Mouse (Mus musculus) thymus, adult 2 months (tissue): ENCODE data around the gene Arl8a. TPM values are rescaled to one million over a fixed set of nuclear protein-coding genes. Genes with fewer than 3 reads are reported as not detected.
"Not testable (repeated sequence)": the region's sequence is repeated elsewhere in the genome, so short reads cannot be mapped to it uniquely, and the experiment has no call there.

ENCODE experiments used
- DNase-seq: peaks from one replicate; pipeline ENCODE4 v3.0.0; 2021
- H3K27ac ChIP-seq: fragments of 200-500 bp; 2 replicates; pipeline ENCODE4 v1.5.1; 2012; ENCODE audit warnings: low read length, control low read depth; ENCODE audit not compliant: control insufficient read depth, insufficient read depth
- H3K27me3 ChIP-seq: fragments of 200-500 bp; 2 replicates; pipeline ENCODE4 v1.6.1; 2012; ENCODE audit warnings: mild to moderate bottlenecking, low read length, moderate library complexity, mixed read lengths; ENCODE audit not compliant: control insufficient read depth, insufficient read depth
- H3K36me3 ChIP-seq: fragments of 200-500 bp; 2 replicates; pipeline ENCODE4 v1.6.1; 2012; ENCODE audit warnings: mild to moderate bottlenecking, low read length, moderate library complexity; ENCODE audit not compliant: control insufficient read depth, insufficient read depth
- H3K4me1 ChIP-seq: fragments of 200-500 bp; replicated peaks from 2 replicates; pipeline ENCODE4 v1.6.1; 2012; ENCODE audit warnings: low read length; ENCODE audit not compliant: control insufficient read depth, insufficient read depth
- H3K4me3 ChIP-seq: fragments of 200-500 bp; 2 replicates; pipeline ENCODE4 v1.5.1; 2012; ENCODE audit warnings: mild to moderate bottlenecking, low read length, control low read depth, moderate library complexity; ENCODE audit not compliant: control insufficient read depth, insufficient read depth
- CTCF ChIP-seq: fragments of 200-500 bp; IDR thresholded peaks from 2 replicates; pipeline ENCODE4 v1.5.1; 2012; ENCODE audit warnings: mild to moderate bottlenecking, control low read depth, low read length, moderate library complexity, borderline replicate concordance; ENCODE audit not compliant: control insufficient read depth, poor library complexity, insufficient read depth; ENCODE audit errors: extremely low read depth
- POLR2A ChIP-seq: fragments of 200-500 bp; IDR thresholded peaks from 2 replicates; pipeline ENCODE4 v1.6.1; 2012; ENCODE audit warnings: mild to moderate bottlenecking, low read length, control low read depth, moderate library complexity; ENCODE audit not compliant: control insufficient read depth, poor library complexity, insufficient read depth; ENCODE audit errors: extremely low read depth
- WGBS: fragments of 180-500 bp; shearing (Covaris S2); methylation state at CpG from one replicate; pipeline ENCODE4 v1.1.7; 2018; 5-methylcytosine and 5-hydroxymethylcytosine counted together
- polyA plus RNA-seq: library from polyadenylated mRNA; depleted of rRNA; stranded (reverse); fragments of >200 nt; gene quantifications from 2 replicates; pipeline ENCODE4 v1.2.3, GENCODE M21; 2012

Arl8a gene
- polyA plus RNA-seq, 1 experiment = 59.4 TPM

GRCm38 (mm10) chr1:135183941-135184570, 37.4 kb downstream of the Arl8a start:
- Histone ChIP-seq H3K36me3 (no peaks in the 10 kb centered on the region), H3K27ac (no peak overlapping the region), H3K4me3 (no peak overlapping the region), H3K27me3 (no peaks in the 10 kb centered on the region), H3K4me1 (no peaks in the 10 kb centered on the region)
- DNase-seq = no peak
- 89% methylated on average over 11 of the region's 11 CpGs for WGBS
- TF ChIP-seq CTCF (no peak), POLR2A (no peak)

GRCm38 (mm10) chr1:135185936-135186335, 39.3 kb downstream of the Arl8a start:
- Histone ChIP-seq H3K27me3 (no peaks in the 10 kb centered on the region), H3K27ac (no peak overlapping the region), H3K36me3 (no peaks in the 10 kb centered on the region), H3K4me3 (no peak overlapping the region), H3K4me1 (no peaks in the 10 kb centered on the region)
- no peak for TF ChIP-seq POLR2A
- no peak for TF ChIP-seq CTCF
- DNase-seq = no peak
- WGBS = 86% methylated on average over 5 of the region's 5 CpGs

GRCm38 (mm10) chr1:135186427-135186826, 39.8 kb downstream of the Arl8a start:
- DNase-seq = no peak
- H3K4me1 ChIP-seq = no peaks in the 10 kb centered on the region
- H3K27me3 ChIP-seq = no peaks in the 10 kb centered on the region
- H3K36me3 ChIP-seq = no peaks in the 10 kb centered on the region
- H3K27ac ChIP-seq = no peak overlapping the region
- TF ChIP-seq POLR2A (no peak), CTCF (no peak)
- WGBS = 70% methylated on average over 8 of the region's 8 CpGs
- H3K4me3 ChIP-seq = no peak overlapping the region

- not testable (repeated sequence) for H3K4me1 ChIP-seq, H3K27me3 ChIP-seq, DNase-seq, H3K36me3 ChIP-seq, H3K4me3 ChIP-seq, H3K27ac ChIP-seq
- 85% methylated on average over 2 of the region's 2 CpGs for WGBS
These were observed 40.4 kb downstream of the Arl8a start for GRCm38 (mm10) chr1:135187016-135187415.

DNA sequence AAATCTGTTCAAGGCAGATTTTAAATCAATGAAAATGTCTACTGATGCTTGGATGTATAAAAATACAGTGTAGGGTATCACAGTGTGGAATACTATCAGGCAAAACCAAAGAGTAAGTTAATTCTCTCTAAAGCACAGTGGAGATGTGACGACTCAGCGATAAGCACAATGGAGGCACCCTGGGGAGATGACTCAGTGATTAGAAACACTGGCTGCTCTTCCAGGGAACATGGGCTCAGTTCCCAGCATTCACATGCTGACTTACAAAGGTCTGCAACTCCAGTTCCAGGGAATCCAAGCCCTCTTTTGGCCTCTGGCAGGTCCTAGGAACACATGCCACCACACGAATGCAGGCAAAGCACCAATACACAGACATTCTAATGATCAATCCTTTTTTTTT, 41.6 kb downstream of the Arl8a start:
- no peaks in the 10 kb centered on the region for H3K4me1 ChIP-seq
- TF ChIP-seq POLR2A (no peak), CTCF (no peak)
- no peaks in the 10 kb centered on the region for H3K27me3 ChIP-seq
- H3K36me3 ChIP-seq = no peaks in the 10 kb centered on the region
- H3K4me3 ChIP-seq = no peak overlapping the region
- no peak overlapping the region for H3K27ac ChIP-seq
- 78% methylated on average over 3 of the region's 3 CpGs for WGBS
- DNase-seq = no peak

DNA sequence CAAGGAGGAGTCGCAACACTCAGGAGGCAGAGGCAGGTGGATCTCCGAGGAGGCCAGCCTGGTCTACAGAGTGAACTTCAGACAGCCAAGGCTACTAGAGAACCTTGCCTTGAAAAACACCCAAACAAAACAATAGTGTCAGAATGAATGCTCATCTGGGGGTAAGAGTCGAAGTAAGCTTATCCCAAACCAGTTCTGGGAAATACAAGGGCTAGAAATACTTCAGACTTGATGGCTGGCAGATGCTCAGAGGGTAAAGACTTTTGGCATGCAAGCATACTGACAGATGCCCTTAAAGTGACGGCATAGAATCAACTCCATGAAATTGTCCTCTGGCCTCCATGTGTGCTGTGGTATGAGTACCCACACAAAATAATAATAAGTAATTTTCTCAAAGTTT, 42.6 kb downstream of the Arl8a start:
- TF ChIP-seq CTCF (no peak), POLR2A (no peak)
- Histone ChIP-seq H3K36me3 (no peaks in the 10 kb centered on the region), H3K27ac (no peak overlapping the region), H3K27me3 (no peaks in the 10 kb centered on the region), H3K4me1 (no peaks in the 10 kb centered on the region), H3K4me3 (no peak overlapping the region)
- 93% methylated on average over 4 of the region's 4 CpGs for WGBS
- no peak for DNase-seq

GRCm38 (mm10) chr1:135194335-135194734, 47.7 kb downstream of the Arl8a start:
- H3K4me1 ChIP-seq, H3K27me3 ChIP-seq, H3K36me3 ChIP-seq, H3K27ac ChIP-seq, DNase-seq, H3K4me3 ChIP-seq: not testable (repeated sequence)
- WGBS = 98% methylated on average over 5 of the region's 5 CpGs
